12 mouse cellular contexts compared by ENCODE assay signal in the genomic region with DNA sequence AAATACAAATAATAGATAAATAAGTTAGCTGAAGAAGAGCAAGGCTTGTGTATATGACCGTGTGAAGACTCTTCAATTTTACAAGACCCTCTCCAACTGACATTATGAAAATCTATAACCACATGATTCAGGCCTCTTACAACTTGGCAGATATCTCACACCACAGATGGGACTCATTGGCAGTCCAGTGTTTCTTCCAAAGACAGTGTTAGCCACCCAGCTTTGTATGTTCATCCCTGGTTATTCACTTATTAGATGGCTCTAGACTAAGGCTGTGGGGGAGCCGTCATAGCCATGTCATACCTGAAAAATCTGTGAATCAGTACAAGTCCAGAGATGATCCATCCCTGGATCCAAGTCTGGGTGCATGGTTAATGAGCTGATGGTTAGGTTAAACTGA.
"Had no signal": no experiment of that assay in that cellular context is flagged by ENCODE, and none has a peak within 500 bp of the region (broad histone marks: within the 10 kb centered on the region; RNA-seq: fewer than 3 reads in every experiment).

No protein-coding gene starts in this region.

- DNase-seq: left cerebral cortex, postnatal 4 days; liver; liver, embryonic 13.5 days; liver, postnatal 0 days; lung, adult 18-20 months; lung, adult 2 months; lung, embryonic 14.5 days; lung, postnatal 10 days; lung, postnatal 14 days; lung, postnatal 36 days; lung, postnatal 4 days; midbrain, embryonic 14.5 days had no signal
